31 mouse cellular contexts compared by ENCODE assay signal in genomic region chr9:83276291-83276690, GRCm38 (mm10).
"Had no signal": no experiment of that assay in that cellular context is flagged by ENCODE, and none has a peak within 500 bp of the region (broad histone marks: within the 10 kb centered on the region; RNA-seq: fewer than 3 reads in every experiment).

No protein-coding gene starts in this region.

- ATAC-seq: liver, embryonic 12.5 days; liver, postnatal 0 days; lung, postnatal 0 days; midbrain, embryonic 13.5 days; midbrain, embryonic 15.5 days; midbrain, embryonic 16.5 days had no signal

- H3K4me2 ChIP-seq: limb, embryonic 12.5 days; limb, embryonic 13.5 days; limb, embryonic 15.5 days; liver, embryonic 11.5 days; liver, embryonic 12.5 days; liver, embryonic 13.5 days; liver, embryonic 15.5 days; lung, embryonic 14.5 days; lung, embryonic 15.5 days; midbrain, embryonic 12.5 days; midbrain, embryonic 13.5 days; midbrain, embryonic 15.5 days; neural tube, embryonic 12.5 days had no signal

- H3K9me3 ChIP-seq: limb, embryonic 10.5 days; limb, embryonic 12.5 days; limb, embryonic 13.5 days; limb, embryonic 15.5 days; liver, embryonic 12.5 days; liver, embryonic 13.5 days; liver, embryonic 15.5 days; lung, embryonic 15.5 days; megakaryocyte, embryonic 14.5 days; midbrain, embryonic 12.5 days; midbrain, embryonic 13.5 days; midbrain, embryonic 15.5 days; neural tube, embryonic 12.5 days had no signal

- H3K27me3 ChIP-seq: limb, embryonic 12.5 days; limb, embryonic 13.5 days; limb, embryonic 15.5 days; liver, embryonic 12.5 days; liver, embryonic 13.5 days; liver, embryonic 15.5 days; lung, embryonic 15.5 days; megakaryocyte, embryonic 14.5 days; midbrain, embryonic 12.5 days; midbrain, embryonic 13.5 days; midbrain, embryonic 15.5 days; neural tube, embryonic 12.5 days had no signal

- H3K27ac ChIP-seq: left cerebral cortex, adult 2 months; limb, embryonic 10.5 days; limb, embryonic 12.5 days; limb, embryonic 13.5 days; limb, embryonic 15.5 days; liver, embryonic 12.5 days; liver, embryonic 13.5 days; liver, embryonic 14.5 days; liver, embryonic 15.5 days; lung, embryonic 15.5 days; macrophage; midbrain, embryonic 12.5 days; midbrain, embryonic 13.5 days; midbrain, embryonic 15.5 days; neural tube, embryonic 12.5 days had no signal

- H3K9ac ChIP-seq: limb, embryonic 12.5 days; limb, embryonic 13.5 days; limb, embryonic 15.5 days; liver, embryonic 12.5 days; liver, embryonic 13.5 days; liver, embryonic 14.5 days; liver, embryonic 15.5 days; liver, postnatal 0 days; lung, embryonic 14.5 days; lung, embryonic 15.5 days; midbrain, embryonic 12.5 days; midbrain, embryonic 13.5 days; midbrain, embryonic 15.5 days; neural tube, embryonic 12.5 days had no signal

- H3K4me3 ChIP-seq: left cerebral cortex, adult 2 months; limb, embryonic 10.5 days; limb, embryonic 12.5 days; limb, embryonic 13.5 days; limb, embryonic 15.5 days; liver, embryonic 12.5 days; liver, embryonic 13.5 days; liver, embryonic 15.5 days; lung, embryonic 15.5 days; megakaryocyte, embryonic 14.5 days; midbrain, embryonic 12.5 days; midbrain, embryonic 13.5 days; midbrain, embryonic 15.5 days; myocyte; neural tube, embryonic 12.5 days had no signal

- H3K4me1 ChIP-seq: limb, embryonic 15.5 days; liver, embryonic 12.5 days; liver, embryonic 13.5 days; liver, embryonic 15.5 days; megakaryocyte, embryonic 14.5 days; midbrain, embryonic 12.5 days; midbrain, embryonic 13.5 days; midbrain, embryonic 15.5 days; neural tube, embryonic 12.5 days had no signal

- H3K36me3 ChIP-seq: limb, embryonic 10.5 days; limb, embryonic 12.5 days; limb, embryonic 13.5 days; limb, embryonic 15.5 days; liver, embryonic 12.5 days; liver, embryonic 13.5 days; liver, embryonic 15.5 days; lung, embryonic 15.5 days; midbrain, embryonic 12.5 days; midbrain, embryonic 13.5 days; midbrain, embryonic 15.5 days; neural tube, embryonic 12.5 days had no signal

- DNase-seq: left cerebral cortex, postnatal 4 days; liver; liver, embryonic 13.5 days; liver, postnatal 0 days; lung, adult 18-20 months; lung, adult 2 months; lung, embryonic 14.5 days; lung, postnatal 10 days; lung, postnatal 14 days; lung, postnatal 36 days; lung, postnatal 4 days; midbrain, embryonic 14.5 days had no signal
